Mouse (Mus musculus): Measurements from ENCODE around the gene Pde10a.

Gene Pde10a

GRCm38 (mm10) chr17:8525971-8526740 lies 984 bp downstream of the Pde10a start:
- in situ Hi-C loops (cut with MboI, MseI): no loop called here

GRCm38 (mm10) chr17:8526815-8527261 lies 1.7 kb downstream of the Pde10a start:
- in situ Hi-C loops (cut with MboI, MseI): no loop called here

GRCm38 (mm10) chr17:8528641-8529040 lies 3.5 kb downstream of the Pde10a start:
- in situ Hi-C loops (cut with MboI, MseI): no loop called here

GRCm38 (mm10) chr17:8532609-8533008 lies 7.4 kb downstream of the Pde10a start:
- in situ Hi-C loops (cut with MboI, MseI): no loop called here

- in situ Hi-C loops (cut with MboI, MseI): no loop called here
Observed at GRCm38 (mm10) chr17:8533828-8534227, 8.7 kb downstream of the Pde10a start.

GRCm38 (mm10) chr17:8536522-8536921 lies 11.3 kb downstream of the Pde10a start:
- in situ Hi-C loops (cut with MboI, MseI): no loop called here

- in situ Hi-C loops (cut with MboI, MseI): no loop called here
Observed at GRCm38 (mm10) chr17:8538102-8538501, 12.9 kb downstream of the Pde10a start.

GRCm38 (mm10) chr17:8541974-8542538 lies 16.9 kb downstream of the Pde10a start:
- in situ Hi-C loops (cut with MboI, MseI): no loop called here

- in situ Hi-C loops (cut with MboI, MseI): no loop called here
Observed at GRCm38 (mm10) chr17:8546366-8546765, 21.2 kb downstream of the Pde10a start.

GRCm38 (mm10) chr17:8548733-8549132 lies 23.6 kb downstream of the Pde10a start:
- in situ Hi-C loops (cut with MboI, MseI): no loop called here

- in situ Hi-C loops (cut with MboI, MseI): no loop called here
Observed at GRCm38 (mm10) chr17:8551641-8552040, 26.5 kb downstream of the Pde10a start.

GRCm38 (mm10) chr17:8552346-8553035 lies 27.3 kb downstream of the Pde10a start:
- in situ Hi-C loops (cut with MboI, MseI): no loop called here

- in situ Hi-C loops (cut with MboI, MseI): no loop called here
Observed at GRCm38 (mm10) chr17:8553601-8554000, 28.4 kb downstream of the Pde10a start.

- in situ Hi-C loops (cut with MboI, MseI): no loop called here
Observed at GRCm38 (mm10) chr17:8554219-8554618, 29.0 kb downstream of the Pde10a start.

GRCm38 (mm10) chr17:8555785-8556184 lies 30.6 kb downstream of the Pde10a start:
- in situ Hi-C loops (cut with MboI, MseI): no loop called here

GRCm38 (mm10) chr17:8556223-8556622 lies 31.1 kb downstream of the Pde10a start:
- in situ Hi-C loops (cut with MboI, MseI): no loop called here

GRCm38 (mm10) chr17:8557926-8558325 lies 32.8 kb downstream of the Pde10a start:
- in situ Hi-C loops (cut with MboI, MseI): no loop called here

GRCm38 (mm10) chr17:8562101-8562885 lies 37.1 kb downstream of the Pde10a start:
- in situ Hi-C loops (cut with MboI, MseI): no loop called here

GRCm38 (mm10) chr17:8562886-8563280 lies 37.7 kb downstream of the Pde10a start:
- in situ Hi-C loops (cut with MboI, MseI): no loop called here

- in situ Hi-C loops (cut with MboI, MseI): no loop called here
Observed at GRCm38 (mm10) chr17:8566850-8567249, 41.7 kb downstream of the Pde10a start, which contains the start of gene Gm17087. Gene Gm17087, minus strand, starts transcription at chr17:8566950.

- in situ Hi-C loops (cut with MboI, MseI): no loop called here
Observed at GRCm38 (mm10) chr17:8573542-8574260, 48.5 kb downstream of the Pde10a start.

All from regulatory T cell (primary cell).